In genomic region chr2:10582673-10583072, GRCm38 (mm10) we compare ENCODE assay signal across 23 mouse cellular contexts.
"Had no signal": no experiment of that assay in that cellular context is flagged by ENCODE, and none has a peak within 500 bp of the region (broad histone marks: within the 10 kb centered on the region; RNA-seq: fewer than 3 reads in every experiment).

No protein-coding gene starts in this region.

- H3K9ac ChIP-seq: intestine, embryonic 15.5 days; limb, embryonic 13.5 days; liver, embryonic 12.5 days; liver, embryonic 15.5 days; lung, embryonic 15.5 days; midbrain, embryonic 15.5 days; neural tube, embryonic 12.5 days; neural tube, embryonic 15.5 days; stomach, embryonic 15.5 days had no signal

- DNase-seq: kidney, adult 18-20 months; kidney, adult 9 months; kidney, postnatal 14 days; kidney, postnatal 4 days; liver; lung, adult 18-20 months; lung, postnatal 10 days; lung, postnatal 36 days; spleen, adult 18-20 months; thymus, adult 18-20 months; thymus, postnatal 36 days had no signal

- H3K4me3 ChIP-seq: intestine, embryonic 15.5 days; limb, embryonic 10.5 days; limb, embryonic 13.5 days; liver, embryonic 12.5 days; liver, embryonic 15.5 days; lung, embryonic 15.5 days; megakaryocyte, embryonic 14.5 days; midbrain, embryonic 10.5 days; midbrain, embryonic 15.5 days; neural tube, embryonic 12.5 days; neural tube, embryonic 15.5 days; stomach, embryonic 15.5 days had no signal

- H3K36me3 ChIP-seq: intestine, embryonic 15.5 days; limb, embryonic 10.5 days; limb, embryonic 13.5 days; liver, embryonic 12.5 days; liver, embryonic 15.5 days; lung, embryonic 15.5 days; midbrain, embryonic 10.5 days; midbrain, embryonic 15.5 days; neural tube, embryonic 12.5 days; neural tube, embryonic 15.5 days; stomach, embryonic 15.5 days had no signal

- H3K27me3 ChIP-seq: intestine, embryonic 15.5 days; limb, embryonic 13.5 days; liver, embryonic 12.5 days; liver, embryonic 15.5 days; lung, embryonic 15.5 days; megakaryocyte, embryonic 14.5 days; midbrain, embryonic 15.5 days; neural tube, embryonic 12.5 days; neural tube, embryonic 15.5 days; stomach, embryonic 15.5 days had no signal

- H3K27ac ChIP-seq: intestine, embryonic 15.5 days; limb, embryonic 10.5 days; limb, embryonic 13.5 days; liver, embryonic 12.5 days; liver, embryonic 15.5 days; lung, embryonic 15.5 days; midbrain, embryonic 10.5 days; midbrain, embryonic 15.5 days; neural tube, embryonic 12.5 days; neural tube, embryonic 15.5 days; stomach, embryonic 15.5 days had no signal

- H3K4me1 ChIP-seq: intestine, embryonic 15.5 days; limb, embryonic 10.5 days; limb, embryonic 13.5 days; liver, embryonic 12.5 days; liver, embryonic 15.5 days; lung, embryonic 15.5 days; midbrain, embryonic 10.5 days; midbrain, embryonic 15.5 days; neural tube, embryonic 12.5 days; neural tube, embryonic 15.5 days; stomach, embryonic 15.5 days had no signal

- ATAC-seq: intestine, embryonic 15.5 days; liver, embryonic 12.5 days; midbrain, embryonic 15.5 days had no signal

- H3K9me3 ChIP-seq: intestine, embryonic 15.5 days; limb, embryonic 10.5 days; limb, embryonic 13.5 days; liver, embryonic 12.5 days; liver, embryonic 15.5 days; lung, embryonic 15.5 days; midbrain, embryonic 10.5 days; midbrain, embryonic 15.5 days; neural tube, embryonic 12.5 days; neural tube, embryonic 15.5 days; stomach, embryonic 15.5 days had no signal

- H3K4me2 ChIP-seq: intestine, embryonic 15.5 days; limb, embryonic 13.5 days; liver, embryonic 12.5 days; liver, embryonic 15.5 days; lung, embryonic 15.5 days; midbrain, embryonic 15.5 days; neural tube, embryonic 12.5 days; neural tube, embryonic 15.5 days; stomach, embryonic 15.5 days had no signal
